Mouse (Mus musculus) heart, adult 11 months (tissue): ENCODE data around the gene Rap1gds1.

Experiments used
- DNase-seq: peaks from one replicate; pipeline ENCODE4 v3.0.0; 2022

Gene Rap1gds1

DNA sequence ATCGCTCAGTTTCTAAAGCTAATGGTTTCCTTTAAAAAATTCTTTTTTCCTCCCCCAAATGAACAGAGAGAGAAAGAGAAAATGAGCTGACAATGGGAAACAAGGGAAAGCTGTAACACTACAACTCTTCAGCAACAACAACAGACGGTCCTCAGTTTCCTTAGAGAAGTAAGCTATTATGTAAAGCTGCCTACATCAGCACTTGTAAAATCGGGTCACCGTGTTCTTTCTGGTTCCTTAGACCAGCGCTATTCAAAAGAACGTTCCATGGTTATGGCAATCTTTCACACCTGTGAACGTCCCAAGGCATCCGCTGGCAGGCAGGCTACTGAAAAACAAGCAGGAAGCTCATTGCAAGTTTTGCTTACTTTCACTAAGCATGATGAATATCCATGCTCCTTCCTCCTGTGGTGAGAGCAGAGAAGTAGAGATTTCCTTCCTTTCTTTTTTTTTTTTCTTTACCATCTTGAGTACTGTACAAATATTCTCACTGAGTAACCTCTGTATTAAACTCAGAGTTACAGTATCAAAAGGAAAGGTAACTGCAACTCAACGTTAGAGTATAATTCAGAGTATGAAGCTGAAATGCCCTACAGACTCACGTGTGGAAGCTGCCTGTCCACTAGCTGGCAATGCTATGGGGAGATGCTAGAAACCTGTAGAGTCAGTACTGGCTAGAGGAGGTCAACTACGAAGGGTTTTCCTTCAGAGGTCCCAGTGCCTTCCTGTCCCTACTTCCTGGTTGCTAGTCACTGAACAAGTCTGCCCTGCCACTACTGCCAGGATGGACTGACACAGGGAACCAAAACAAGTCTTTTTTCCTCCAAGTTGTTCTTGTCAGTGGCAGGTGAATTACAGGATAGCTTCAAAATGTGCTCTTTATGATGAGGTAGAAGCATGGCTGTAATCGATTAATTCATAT is 26.0 kb downstream of the Rap1gds1 start:
- no peak for DNase-seq

DNA sequence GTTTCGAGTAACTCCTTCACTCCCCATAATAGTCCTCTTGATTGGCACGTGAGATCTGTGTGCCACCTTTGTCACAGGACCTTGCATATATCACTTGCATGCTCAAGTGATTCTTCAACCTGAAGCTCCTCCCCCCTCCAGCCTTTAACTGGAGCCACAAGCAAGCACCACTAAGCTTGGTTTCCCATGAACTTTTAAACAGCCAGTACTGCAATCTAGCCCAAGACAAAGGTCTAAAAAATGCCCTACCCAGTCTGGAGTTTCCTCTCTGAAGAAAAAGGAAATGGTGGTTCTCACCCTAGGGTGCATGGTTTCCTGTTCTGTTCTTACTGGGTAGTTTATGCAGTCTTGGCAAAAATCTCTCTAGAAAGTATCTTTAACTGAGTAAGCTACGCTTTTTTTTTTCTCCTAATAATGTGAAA is 32.6 kb downstream of the Rap1gds1 start:
- peak; percentile 89 for DNase-seq

DNA sequence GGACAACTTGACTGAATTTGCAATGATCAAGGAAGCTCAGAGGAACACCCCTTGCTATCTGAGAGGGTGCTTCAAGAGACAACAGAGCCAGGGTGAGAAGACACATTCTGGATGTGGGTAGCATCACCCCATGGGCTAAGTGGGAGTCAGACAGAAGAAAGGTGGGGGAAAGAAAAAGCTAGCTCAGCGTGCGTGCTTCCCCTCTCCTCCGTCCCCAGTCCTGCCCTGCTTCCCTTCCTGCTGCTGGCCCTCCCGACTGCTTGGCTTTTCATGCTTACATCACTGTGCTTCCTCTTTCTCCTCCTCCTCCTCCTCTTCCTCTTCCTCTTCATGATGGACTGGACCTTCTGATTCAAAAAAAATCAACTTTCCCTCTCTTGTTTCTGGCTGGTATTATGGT is 33.1 kb downstream of the Rap1gds1 start:
- DNase-seq, result peak; percentile 90

DNA sequence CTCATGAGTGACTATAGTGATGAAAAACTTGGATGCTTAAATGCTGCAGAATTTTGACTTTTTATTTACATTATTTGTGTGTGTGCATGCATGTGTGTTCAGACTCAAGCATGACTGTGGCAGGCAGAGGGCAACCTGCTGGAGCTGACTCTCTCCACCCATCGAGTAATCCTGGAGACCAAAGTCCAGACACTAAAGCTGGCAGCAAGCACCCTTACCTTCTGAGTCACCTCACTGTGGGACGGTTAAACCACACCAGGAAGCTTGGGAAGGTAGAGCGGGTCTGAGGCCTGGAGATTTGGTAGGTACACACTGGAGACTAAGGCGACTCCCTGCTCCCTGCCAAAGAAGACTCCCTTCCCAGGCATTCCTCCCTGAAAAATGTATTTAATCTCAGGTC is 38.0 kb downstream of the Rap1gds1 start:
- peak; percentile 62 for DNase-seq

DNA sequence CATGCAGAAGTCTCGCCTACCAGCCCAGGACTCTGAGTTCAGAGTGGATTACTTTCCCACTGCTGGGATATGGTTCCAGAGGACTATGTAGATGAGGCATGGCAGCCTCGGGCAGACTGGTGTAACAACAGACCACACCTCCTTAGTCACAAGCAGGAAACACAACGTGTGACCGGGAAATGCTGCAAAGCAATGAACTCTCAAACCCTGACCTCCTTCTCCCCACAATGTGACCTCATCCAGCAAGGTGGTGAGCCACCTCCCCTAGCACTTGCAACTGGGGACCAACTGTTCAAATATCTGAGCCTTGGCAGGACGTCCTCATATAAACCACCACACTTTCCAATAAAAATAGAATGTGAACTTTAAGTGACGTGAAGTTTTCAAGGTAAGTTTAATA is 41.8 kb downstream of the Rap1gds1 start:
- no peak for DNase-seq

DNA sequence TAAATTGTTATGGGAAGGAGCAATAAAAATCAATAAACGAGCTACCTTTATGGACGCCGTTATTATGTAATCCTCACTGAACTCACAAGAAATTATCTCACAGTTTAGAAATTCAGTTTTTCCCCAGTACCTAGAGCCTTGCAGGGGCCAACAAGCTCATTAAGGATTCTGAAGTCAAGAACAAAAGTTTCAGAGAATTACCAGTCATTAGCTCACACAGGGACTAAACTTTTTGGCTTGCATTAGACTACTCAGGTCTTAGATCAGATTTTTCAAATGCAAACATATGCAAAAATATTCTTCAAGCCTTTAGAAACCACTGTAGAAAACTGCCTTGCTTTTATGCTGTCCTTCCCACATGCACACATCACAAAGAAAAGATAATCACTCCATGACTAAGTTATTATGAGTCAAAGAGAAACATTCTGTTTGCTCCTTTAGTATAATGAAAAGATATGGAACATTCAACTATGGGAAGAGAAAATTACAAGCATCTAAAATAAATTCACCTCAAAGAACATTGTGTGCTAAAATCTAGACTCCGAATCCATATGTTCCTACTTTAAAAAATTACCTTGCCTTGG is 44.3 kb downstream of the Rap1gds1 start:
- DNase-seq, result peak; percentile 39

DNA sequence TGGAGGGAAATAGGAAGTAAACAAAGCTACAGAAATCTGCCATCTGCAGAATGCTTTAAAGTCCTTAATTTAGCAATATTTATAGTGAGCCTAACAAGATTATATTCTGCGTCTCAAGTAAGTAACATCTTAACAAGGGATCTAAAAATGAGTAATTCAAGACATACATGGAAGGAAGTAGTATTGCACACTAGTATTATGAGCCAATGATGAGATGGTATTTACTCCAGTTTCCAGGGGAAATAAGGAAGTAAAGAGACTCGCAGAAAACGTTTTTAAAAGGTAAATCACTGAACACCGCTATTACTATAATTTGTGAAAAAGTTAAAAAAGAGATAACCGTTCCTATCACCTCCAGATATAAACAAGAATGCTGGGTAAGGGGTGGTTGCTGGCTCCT is 49.9 kb downstream of the Rap1gds1 start:
- no peak for DNase-seq

DNA sequence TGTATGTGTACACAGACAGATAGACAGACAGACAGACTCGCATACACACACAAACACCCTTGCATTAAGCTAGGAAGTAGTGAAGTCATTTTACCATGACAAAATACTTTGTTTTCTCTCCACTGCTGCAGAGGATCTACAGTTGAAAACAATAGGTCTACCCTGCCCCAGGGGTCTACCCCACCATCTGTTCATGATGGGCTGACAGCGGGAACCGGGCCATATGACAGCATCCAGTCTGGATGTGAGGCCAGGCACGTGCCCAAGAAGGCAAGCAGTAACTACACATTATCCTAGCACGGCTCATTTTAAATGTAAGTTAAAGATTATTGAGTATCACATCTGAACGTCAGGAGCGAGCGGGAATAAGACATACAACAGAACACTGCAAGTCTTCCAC is 51.4 kb downstream of the Rap1gds1 start:
- DNase-seq, result no peak

DNA sequence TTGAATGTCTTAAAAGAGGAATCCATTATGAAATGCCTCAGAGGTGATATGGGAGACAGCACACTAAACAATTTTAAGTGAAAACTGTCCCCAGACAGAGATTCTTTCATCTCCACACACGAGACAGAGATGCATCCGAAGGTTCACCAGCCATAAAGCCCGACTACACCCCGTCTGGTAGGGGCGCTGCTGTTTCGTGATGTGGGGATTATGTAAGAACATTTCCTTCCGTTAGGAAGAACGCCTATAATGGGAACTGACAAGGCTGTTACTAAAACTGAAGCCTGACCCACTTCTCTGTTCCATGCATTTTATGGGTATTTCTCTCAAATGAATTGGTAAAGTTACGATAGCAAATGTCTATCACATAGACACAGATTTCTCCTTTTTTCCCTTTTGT is 62.6 kb downstream of the Rap1gds1 start:
- peak; percentile 91 for DNase-seq

DNA sequence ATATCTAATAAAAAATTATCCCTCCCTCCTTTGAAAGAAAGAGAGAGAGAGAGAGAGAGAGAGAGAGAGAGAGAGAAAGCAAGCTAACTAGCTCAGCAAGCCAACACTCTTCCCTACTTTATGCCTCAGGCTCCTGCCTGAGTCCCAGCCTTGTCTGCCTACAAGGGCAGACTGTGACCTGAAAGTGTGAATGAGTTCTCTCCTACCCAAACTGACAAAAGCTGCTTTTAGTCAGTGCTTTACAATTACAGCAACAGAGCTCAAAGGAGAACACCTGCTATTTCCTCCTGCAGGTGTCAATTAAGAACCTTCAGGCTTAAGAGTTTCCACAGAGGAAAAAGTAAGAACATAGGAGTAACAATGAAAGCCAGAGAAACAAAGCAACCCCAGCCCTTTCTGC is 69.3 kb downstream of the Rap1gds1 start:
- DNase-seq, result peak; percentile 4

DNA sequence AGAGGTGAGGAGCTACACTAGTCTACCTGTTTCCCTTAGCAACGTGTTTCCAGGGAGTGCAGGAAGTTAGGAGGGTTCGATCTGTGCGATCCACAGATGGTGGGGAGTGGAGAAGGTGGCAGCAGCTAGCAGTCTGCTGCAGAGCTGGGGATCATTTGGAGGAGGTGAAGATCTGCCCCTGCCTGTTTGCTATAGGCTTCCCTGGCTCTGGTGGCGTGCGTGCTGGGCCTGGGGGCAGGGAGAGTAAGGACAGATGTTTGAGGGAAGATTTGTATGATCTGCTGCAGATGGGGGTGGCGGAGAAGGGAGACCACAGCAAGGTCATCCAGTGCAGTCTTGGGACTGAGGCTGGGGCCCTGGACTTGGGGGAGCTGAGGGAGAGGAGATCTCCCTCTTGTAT is 72.2 kb downstream of the Rap1gds1 start:
- DNase-seq, result no peak

DNA sequence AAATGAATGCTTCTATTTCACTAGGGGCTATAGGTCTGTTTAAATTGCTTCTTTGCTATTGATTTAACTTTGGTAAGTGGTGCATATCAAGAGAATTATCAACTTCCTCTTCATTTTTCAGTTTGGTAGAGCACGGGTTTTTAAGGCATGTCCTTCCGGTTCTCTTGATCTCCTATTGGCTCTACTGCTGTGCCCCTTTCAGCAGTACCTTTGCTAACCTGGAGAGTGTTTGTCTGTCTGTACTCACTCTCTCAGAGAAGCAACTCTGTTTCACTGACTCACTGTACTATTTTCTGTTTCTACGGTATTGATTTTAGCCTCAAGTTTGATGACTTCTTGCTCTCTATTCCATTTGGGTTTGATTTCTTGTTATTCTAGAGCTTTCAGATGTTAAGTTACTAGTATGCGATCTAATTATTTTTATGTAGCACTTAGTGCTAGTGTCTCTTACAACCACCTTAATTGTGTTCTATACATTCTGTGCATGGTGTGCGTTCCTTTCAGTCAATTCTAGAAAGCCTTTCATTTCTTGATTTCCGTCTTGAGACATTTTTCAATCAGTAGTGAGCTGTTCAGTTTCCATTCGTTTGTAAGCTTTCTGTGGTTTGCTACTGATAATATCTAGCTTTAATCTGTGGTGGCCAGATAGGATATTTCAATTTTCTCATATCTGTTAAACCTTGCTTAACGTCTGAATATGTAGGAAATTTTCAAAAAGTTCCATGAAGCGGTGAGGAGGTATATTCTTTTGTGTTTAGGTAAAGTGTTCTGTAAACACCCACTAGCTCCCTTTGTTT is 74.7 kb downstream of the Rap1gds1 start:
- no peak for DNase-seq

DNA sequence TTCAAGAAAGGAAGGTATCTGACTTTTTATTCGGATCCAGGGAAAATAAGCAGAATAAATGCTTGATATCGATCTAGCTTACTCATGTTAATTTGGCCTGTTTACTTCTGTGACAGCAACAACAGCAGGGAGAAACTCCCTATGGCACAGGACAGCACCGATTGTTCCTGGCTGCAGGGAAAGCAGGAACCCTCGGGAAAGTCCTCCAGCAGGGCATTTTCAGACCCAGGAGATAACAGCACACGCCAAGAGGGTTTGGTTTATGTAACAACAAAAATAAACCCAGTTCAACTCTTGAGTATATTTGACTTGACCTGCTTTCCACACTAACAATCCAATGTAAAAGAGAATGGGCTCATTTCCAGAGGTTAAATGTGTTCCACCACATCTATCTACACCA is 81.5 kb downstream of the Rap1gds1 start:
- DNase-seq, result no peak

DNA sequence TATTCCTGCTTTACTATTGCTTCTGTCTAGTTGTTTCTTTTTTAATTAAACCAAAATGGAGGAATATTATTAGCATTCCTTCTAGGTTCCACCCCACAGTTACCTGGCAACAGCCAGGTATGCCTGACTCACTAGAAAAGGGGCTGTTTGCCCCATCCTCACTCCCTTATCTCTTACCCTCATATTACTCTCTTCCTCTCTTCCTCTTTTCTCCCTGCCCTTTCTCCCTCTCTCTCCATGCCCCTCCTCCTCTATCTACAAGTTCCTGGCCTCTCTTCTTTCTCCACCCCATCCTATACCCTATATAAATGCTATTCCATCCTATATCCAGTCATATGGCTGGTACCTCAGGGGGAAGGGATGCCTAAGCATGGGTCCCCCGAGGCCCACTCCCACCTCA is 83.6 kb downstream of the Rap1gds1 start:
- DNase-seq, result no peak

DNA sequence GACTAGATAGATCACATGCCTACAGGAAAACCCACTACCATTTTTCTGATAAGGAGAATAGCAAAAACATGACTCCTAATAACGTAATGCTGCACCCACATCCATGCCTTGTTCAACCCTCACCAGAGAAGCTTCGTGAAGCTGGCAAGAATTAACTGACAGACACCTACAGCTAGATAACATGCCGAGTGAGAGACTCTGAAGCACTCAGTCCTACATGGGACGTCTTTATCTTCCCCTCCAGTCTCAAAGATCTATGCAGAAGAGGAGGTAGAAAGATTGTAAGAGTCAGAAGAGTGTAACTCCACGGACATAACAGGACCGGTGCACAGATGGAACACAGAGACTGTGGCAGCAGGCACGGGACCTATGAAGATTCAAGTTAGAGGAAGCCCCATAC is 85.9 kb downstream of the Rap1gds1 start:
- DNase-seq, result no peak

DNA sequence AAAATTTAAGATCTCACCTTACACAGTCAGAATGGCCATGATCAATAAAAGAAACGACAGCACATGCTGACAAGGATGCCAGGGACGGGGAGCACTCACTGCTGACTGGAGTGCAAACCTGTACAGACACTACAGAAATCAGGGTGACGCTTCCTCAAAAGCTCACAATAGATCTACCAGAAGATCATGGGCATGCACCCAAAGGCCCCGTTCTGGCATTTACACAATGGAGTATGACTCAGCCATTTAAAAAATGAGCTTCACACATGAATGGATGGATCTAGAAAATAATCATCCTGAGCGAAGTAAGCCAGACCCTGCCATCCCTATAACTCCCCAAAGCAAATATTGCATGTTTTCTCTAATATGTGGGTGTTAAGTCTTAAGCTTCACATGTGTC is 87.0 kb downstream of the Rap1gds1 start:
- no peak for DNase-seq

DNA sequence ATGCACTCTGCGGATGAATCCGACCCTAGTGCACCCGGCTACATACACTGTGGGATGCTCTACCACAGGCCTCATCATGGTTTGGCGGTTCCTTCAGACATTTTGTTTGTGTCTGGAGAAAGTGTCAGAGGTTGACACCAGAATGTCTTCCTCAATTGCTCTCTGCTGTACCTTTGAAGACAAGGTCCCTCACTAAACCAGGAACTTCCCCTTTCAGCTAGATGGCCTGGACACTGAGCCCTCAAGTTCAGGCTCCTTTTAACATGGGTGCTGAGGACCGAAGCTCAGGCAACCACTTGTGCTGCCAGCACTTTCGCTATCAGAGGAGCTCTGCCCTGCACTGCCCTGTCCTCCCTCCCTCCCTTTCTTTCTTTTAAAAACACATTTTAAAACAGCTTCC is 92.8 kb downstream of the Rap1gds1 start:
- DNase-seq, result no peak

DNA sequence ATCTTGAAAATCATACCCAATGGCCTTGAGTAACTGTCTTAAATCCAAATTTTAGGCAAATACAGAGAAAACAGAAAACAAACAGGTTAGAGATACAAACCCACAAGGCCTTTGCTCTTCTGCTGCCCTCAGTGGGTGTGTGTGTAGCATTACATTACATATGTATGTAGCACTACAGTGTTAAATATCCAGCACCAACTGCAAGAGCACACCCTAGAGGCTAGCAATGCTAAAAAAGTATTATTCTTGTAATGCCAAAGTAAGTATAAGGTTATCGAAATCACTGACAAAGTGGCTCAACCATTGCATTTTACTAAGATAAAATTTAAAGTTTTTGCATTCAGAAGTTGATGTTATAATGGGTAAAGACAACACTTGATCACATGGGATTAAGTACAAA is 97.6 kb downstream of the Rap1gds1 start:
- DNase-seq, result no peak

DNA sequence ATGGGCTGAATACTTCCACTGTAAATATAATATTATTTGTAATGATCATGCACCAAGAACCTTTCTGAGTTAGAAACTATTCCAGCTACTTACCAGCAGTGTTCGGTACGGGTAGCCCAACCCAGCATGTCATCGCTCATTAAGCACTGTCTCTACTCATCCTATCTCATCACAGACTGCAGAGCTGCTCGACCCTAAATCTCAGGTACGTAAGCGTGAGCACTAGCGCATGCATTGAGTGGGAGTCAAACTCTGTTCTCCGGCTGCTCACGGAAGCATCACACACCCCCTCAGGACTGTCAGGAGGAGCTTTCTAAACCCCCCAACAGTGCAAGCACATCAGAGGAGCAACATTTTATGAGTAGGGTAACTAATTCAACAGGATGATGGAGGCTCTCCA is 107.4 kb downstream of the Rap1gds1 start:
- no peak for DNase-seq

DNA sequence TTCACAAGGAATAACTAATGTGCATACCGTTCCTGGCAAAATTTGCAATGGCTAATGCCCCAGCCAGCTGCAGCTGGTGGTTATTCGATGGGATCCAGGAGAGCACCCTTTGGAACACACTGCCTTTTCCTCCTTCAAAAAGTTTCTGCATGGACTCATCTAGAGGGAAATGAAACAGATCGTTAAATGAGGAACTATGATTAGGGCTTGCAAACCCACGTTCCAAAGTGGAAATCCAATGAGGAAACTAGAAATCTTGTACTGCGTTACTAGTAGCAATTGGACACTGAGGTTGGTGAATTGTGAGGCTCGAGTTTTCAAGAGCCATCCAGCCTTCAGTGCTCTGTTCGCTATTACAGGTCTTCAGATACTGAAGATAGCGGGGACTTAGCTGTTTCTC is 116.5 kb downstream of the Rap1gds1 start:
- no peak for DNase-seq

DNA sequence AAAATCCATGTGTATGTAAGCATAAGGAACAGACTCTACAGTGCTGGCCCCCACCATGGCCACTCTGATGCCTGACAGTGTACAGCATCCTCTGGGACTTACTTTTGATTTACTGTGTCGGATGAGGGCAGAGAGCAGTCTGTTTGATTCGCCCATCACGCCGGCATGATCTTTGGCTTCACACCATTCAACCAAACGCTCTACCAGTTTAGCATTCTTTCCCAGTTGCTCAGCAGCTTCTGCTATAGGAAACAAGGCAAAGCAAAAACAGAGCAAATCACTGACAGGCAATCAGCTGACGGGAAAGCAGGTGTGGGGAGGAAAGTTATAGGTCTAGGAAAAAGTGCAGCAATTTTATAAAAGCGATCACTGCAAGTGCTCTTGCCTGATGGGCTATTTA is 119.8 kb downstream of the Rap1gds1 start:
- DNase-seq, result no peak

DNA sequence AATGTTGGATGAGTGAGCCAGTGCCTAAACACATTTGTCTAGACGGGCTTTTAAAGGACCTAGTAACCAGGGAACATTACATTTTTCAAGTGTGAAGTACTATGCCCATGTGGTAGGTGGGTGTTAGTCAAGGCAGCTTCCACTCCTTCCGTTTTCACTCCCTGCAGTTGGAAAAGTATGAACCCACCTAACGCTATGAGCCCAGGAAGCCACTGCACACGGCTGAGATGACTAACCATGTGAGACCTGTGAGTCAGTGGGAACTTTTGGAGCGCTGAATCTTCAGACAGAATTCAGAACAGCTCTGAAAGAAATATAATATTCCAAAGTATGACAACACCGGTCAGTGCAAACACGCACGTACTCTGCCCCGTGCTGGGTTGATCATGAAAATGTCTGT is 125.9 kb downstream of the Rap1gds1 start:
- no peak for DNase-seq

DNA sequence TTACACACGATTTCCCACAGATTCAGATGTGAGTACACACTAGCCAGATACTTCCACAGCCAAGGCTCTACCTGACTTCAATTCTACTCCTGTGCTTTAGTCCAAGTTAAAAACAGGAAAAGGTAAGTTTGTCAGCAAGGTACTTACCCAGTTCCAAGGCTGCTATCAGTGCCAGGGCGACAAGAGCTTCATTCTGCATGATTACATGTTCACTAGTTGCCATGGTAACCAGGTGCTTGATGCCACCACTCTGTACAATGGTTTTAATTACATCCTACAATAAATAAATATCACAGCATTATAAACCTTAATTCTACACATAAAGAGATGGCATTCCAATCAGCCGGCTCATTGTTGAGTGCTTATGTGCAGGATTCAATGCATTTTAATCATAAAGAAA is 129.5 kb downstream of the Rap1gds1 start:
- no peak for DNase-seq

DNA sequence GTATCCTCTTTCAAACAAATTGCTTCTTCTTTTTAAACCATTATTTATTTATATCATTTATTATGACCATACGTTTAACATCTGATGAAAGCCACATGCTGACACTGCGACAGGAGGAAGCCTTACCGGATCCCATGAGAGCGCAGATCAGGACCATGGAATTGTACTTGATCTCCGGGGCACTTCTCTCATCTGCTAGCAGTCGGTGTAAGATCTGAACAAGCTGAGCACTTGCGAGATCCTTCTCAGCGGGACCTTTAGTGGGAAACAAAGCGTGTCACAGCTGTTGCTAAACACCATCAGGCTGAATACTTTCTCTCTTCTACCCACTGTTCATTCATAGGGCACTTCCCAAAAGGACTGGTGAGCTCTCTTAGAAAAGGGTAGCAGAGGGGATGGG is 133.4 kb downstream of the Rap1gds1 start:
- DNase-seq, result no peak
